Mouse (Mus musculus) cerebellum, adult 11-12 months (tissue): Measurements from ENCODE around the gene Fam47e.
"Not testable (repeated sequence)": the region's sequence is repeated elsewhere in the genome, so short reads cannot be mapped to it uniquely, and the experiment has no call there.

Experiments used
- DNase-seq: peaks from one replicate; pipeline ENCODE4 v3.0.0; 2022

Gene Fam47e

DNA sequence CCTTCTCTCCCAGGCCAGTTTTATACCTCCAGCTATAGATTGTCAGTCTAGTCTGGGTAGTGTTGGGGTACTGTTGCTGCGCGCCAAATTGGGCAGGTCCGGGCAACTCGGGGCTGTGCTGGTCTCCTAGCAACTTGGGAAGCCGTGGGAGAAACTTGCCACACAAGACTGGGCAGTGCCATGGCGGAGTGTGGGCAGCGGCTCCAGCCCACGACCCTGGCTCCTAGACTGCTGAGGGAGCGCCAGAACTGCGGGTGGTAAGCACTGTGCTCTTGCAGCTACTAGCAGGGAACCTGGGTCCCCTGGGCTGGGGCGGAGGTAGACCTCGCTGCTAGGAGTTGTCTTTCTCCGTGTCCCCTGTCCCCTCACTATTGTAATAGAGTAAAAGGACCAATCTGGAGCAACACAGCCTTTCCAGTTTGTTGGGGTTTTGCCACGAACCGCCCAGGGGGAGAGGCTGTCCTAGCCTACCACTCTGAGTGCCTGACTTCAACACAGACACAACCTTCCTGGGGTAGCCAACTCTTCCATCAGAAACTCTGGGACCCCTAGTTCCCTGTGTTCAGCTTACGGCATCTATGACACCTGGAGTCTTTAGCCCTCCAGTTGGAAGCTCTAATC, at the start of gene Fam47e:
Fam47e (plus strand) TSS at position 179 of the 621 bp plus-strand sequence.
- DNase-seq = no peak

DNA sequence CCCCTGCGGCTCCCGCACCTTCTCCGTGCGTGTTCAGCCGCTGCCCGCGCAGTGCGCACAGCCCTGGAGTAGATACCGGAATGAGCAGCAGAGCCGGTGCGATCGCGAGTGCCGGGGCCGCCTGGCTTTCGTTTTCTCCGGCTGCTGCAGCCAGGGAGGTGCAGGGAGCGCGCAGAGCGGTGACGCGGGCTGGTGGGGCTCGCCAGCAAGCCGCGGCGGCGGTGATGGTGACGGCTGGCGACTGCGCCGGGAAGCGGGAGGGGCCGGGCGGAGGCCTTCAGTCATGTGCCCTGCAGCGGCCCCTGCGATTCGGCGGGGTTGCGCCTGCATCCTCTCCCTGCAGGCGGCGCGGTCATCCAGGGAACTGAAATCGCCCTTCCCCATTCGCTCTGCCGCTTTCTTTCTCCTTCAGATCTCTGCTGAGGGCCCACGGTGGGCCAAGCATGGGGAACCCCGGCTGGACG, 49.4 kb upstream of the Fam47e start:
- peak; percentile 97 for DNase-seq

DNA sequence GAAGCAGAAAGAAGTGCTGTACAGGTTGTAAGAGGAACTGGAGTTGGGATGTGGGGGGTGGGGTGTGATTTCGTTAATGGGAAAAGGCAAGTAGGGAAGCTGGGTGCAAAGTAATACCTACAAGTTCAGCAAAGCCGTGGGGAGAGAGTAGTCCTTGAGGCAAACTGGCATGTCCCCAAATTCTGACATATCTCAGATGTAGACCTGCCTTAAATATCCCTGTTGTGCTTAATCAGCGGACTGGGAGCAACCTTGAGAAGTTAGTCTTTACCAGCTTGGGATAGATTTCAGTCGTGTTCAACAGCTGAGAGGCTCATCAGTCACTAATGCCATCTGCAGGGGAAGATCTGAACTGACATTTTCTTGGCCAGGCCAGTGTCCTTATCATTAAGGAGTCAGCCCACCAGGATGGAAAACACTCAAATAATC, 48.6 kb upstream of the Fam47e start:
- DNase-seq = peak; percentile 58

DNA sequence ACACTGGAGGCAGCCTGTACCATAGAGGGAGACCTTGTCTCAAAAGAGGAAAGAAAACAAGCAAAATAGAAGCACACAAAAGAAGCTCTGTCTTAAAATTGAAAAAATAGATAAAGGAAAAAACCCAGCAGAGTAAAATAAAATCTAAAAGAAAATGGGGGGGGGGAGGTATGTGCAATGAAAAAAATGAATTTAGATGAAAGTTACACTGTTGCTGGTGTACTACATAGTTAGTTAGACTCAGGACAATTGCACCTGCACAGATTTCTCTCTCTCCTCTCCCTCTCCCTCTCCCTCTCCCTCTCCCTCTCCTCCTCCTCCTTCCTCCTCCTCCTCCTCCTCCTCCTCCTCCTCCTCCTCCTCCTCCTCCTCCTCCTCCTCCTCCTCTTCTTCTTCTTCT, 48.1 kb upstream of the Fam47e start, which contains the start of gene Scarb2:
Scarb2 (minus strand) TSS at position 101 of the 400 bp plus-strand sequence.
- no peak for DNase-seq

DNA sequence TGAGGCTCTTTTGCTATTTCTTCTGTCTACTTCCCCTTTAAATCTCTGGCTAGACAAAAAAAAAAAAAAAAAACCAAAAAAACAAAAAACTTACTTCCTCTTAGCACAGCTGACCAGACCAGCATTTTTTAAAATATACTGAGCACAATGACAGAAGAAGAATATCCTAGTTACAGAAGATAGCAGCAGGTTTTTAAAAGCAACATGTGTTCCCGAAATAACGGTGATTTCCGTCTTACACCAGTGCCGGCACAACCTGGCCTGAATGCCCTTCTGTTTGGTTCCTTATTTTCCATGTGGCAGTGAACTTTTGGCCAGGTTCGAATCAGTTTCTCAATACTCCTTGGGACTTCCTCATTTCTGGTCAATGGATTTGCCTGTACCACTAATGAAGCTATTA, 46.0 kb upstream of the Fam47e start:
- DNase-seq = no peak

DNA sequence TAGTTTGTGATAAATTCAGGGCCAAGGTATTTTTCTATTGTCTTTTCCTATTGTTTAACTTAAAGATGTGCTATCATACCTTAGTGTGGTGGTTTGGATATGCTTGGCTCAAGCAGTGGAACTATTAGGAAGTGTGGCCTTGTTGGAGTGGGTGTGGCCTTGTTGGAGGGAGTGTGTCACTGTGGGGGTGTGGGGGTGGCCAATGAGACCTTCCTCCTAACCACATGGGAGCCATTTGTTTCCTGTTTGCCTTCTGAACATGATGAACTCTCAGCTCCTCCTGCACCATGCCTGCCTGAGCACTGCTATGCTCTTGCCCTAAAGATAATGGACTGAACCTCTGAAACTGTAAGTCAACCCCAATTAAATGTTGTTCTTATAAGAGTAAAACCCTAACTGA, 43.6 kb upstream of the Fam47e start:
- DNase-seq = no peak

DNA sequence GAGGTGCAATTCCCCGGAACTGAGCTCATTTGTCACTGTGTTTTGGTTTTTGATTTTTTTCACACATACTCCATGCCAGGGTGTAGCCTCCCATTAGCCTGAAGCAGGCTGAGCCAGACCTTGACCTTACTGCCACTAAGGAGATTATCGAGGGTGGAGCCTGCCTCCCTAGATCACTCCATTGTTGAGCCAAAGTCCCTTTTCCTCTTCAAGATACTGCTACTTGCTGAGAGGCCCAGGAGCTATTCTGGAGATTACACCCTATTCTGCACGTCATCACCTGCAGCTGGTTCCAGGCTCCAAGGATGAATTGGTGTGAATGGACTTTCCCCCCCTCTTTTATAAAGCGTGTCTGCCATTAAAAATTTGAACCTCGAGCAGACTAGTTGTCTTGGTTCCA, 42.8 kb upstream of the Fam47e start:
- DNase-seq = no peak

DNA sequence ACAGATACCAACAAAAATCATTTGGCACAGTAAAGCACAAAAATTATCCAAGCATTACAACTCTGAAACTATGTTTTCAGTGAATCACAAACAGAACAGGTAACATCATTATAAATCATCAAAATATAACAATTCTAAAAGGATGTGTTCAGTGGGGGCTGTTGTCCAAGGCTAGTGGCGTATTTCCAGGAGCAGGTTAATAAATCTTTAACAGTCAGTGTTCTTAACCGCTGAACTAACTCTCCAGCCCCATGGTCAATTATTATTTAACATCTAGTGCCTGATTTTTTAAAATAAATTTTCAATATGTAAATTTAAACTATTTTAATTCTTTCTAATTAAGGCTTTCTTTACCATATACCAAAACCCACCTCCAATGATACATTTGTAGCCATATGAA, 33.7 kb upstream of the Fam47e start:
- not testable (repeated sequence) for DNase-seq

DNA sequence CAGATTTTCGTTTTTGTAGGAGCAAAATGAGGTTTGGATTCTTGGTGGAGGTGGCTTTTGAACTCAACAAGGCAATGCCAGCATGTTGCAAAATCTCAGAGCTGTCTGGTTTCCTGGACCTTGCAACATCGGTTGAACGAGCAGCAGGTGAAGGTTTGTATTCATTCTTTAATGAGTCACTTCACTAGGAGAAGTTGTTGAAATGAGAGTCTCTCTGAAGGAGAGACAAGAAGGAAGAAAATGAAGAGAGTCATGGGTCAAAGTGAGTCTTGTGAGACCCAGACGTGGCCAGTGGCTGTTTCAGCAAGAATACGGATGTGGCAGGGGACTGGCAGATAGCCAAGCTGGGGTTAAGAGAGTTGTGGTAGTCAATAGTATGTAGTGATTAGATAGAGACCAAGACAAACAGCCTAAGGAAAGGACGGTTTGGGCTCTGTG, 30.0 kb upstream of the Fam47e start:
- DNase-seq = no peak

DNA sequence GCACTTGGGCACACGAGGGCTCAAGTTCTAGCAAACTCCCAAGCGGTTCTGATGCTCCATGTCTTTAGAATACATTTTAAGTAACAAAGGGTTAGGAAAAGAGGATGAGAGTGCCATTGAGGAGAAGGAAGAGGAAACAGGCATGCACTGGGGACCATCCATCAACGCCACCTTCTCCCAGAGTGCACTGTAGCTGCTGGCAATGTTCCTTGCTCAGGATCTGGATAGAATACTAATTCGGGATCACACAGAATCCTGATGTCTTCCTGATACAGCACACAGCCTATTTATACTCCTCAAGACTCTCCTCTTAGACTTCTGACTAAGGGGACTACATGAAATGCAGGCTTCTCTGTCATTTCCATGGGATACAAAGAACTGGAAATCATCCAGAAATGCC, 15.2 kb upstream of the Fam47e start:
- no peak for DNase-seq

DNA sequence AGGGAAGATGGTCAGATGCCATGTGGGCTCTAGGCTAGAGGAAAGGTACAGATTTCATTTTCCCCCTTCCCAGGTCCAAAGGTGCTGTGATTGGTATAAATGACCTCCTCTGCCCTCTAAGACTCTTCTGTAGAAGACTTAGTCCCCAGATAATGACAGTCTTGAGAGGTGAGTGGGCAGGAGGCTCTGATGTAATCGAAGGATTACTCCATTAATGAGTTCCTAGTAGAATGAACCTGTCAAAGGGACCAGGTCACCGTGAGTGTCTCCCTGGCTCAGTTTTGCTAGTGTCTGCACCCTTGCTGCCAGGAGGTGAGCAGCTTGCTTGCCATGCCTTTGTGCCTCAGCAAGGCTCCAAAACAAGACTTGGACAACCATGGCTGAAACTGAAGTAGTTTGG, 2.3 kb upstream of the Fam47e start:
- DNase-seq = no peak

DNA sequence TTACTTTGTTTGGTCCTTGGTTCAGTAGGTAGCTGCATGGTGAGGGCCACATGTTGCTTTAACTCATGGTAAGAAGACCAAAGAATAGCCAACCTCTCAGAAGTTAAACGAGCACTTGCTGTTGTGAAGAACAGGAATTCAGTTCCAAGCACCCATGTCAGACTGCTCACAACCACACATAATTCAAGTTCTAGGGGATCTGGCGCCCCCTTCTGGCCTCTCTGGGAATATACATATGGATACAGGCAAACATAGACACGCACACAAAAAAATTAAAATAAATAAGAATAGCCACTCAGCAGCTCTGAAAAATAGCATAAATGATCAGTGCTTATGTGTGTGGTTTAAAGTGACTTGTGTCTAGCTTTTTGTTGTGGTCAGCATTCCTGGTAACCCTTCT, 930 bp upstream of the Fam47e start:
- DNase-seq = no peak

DNA sequence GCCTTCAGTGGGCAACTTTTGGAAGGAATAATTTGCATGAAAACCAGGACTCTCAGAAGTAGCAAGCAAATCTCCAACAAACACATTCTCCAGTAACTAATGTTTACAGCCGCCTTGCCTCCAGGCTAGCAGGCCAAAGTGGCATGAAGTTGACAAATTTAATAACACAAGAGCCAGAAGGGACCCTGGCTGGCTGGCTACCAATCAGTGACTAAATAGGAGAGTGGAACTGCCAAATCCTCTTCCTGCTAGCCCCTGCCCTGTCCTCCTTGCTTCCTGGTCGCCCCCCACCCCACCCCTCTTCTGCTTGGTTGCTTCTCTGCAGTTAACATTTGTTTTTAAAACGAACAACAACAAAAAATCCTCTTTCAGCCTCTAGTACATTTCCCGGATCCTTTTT, 426 bp upstream of the Fam47e start:
- no peak for DNase-seq

DNA sequence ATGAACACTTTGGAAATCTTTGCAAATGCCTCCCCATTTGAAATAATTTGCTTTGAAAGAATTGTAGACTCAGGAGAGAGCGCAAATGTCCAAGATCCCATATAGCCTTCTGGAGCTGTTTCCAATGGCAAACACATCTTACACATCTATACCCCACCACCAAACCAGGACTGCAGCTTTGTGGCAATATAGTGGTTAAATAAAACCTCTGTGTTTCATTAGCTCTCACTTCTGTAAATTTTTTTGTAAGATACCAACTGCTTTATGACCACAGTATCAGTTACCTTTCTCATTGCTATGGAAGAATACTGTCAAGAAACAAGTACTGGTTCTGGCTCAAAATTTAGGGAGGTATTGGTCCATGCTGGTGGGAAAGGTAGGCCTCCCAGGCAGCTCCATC, 1.0 kb downstream of the Fam47e start:
- DNase-seq = no peak

DNA sequence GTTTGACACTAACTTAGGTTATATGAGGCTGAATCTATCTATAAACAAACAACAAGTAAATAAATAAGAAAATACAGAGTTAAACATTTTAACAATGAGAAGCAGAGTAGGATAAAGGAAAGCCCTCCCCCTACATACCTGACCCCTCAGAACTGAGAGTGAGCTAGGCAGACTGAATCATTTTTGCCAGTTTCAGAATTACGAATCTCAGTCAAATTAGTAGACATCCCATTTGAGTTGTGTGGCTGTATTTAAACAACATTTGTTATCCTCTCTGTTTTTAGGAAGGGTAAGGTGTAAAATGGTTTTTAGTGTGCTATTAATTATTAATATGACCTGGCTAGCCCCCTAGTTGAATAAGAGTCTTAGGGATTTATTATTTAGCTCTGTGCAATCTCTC, 2.6 kb downstream of the Fam47e start:
- DNase-seq = no peak

DNA sequence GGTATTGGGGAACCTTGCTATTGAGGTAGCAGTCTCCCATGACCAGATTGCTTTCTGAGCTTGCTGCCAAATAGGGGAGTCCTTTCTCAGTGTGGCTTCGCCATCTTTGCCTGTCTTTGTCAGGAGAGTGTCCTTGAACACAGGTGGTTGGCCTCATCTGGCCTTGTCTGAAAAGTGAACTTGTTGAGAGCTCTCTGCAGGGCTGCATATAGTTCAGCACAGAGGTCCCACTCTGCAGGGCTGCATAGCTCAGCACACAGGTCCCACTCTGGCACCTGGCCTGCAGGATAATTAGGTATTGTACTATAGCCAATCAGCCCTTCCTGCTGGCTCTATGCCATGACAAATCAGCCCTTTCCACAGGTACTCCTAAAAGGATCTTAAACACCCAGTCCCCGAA, 5.3 kb downstream of the Fam47e start:
- no peak for DNase-seq

DNA sequence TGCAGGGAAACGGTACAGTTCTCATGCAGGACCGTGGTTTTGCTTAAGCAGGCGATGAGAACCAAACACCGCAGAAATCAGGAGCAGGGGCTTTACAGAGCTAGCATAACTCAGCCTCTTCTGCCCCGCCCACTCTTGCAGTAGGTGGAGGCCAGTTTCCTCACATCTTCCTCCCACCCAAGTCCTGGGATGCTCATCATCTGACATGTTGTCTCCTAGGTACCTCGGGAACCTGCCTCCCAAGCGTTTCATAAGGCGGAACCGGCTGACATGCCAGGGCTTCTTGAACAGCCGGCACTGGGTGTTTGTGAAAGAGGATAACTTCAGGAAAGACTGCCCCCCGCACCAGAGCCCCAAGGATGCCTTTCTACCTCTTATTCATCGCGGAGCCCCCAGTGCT, 7.1 kb downstream of the Fam47e start:
- no peak for DNase-seq

DNA sequence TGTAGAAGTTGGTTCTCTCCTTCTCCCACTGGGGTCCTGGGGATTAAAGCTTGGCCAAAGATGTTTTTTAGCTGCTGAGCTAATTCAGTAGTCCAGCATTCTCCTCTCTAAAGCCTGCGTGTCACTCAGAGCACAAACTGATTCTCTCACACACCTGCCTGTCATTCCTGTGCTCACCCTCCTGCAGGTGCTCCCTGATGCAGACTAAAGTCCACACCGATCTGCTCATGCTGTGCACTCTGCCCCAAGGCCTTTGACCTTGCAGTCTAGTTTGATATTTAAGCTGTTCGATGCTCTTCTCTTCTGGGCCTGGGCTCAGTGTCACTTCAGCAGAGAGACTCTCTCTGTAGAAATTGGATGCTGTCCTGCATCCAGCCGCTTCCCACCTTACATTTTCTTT, 16.4 kb downstream of the Fam47e start:
- DNase-seq = no peak

DNA sequence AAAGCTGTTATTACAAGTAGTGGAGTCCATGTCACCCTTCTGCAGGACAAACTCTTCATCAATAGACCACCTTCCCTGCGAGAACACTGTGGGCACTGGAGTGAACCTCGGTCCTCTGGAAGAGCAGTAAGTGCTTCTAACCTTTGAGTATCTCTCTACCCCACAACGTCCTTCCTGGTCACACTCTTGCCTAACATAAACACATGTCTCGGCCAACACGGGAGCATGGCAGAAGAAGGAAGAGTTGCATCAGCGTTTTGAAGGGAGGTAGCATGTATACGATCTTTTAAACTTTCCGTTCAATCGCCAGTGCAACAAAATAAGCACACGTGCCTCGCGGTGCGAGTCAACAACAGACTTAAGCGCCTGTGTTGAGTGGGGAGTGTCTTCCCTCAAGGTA, 24.7 kb downstream of the Fam47e start:
- no peak for DNase-seq

DNA sequence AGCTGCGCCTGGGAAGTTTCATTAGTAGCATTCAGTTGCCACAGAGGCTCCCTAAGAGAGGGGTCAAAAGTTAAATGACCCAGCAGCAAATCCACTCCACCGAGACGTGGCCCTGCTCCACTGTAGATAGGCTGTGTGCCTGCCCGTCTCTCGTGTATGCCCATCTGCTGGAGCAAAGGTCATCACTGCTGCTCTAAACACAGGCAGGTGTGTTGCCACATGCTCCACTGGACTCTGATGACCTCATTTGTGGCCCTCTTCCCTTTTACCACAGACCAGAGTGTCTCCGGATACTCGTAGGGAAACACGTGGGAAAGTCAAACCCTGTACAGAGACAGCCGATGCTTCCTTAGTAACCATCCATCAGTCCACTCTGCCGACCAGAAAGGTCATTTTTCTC, 31.1 kb downstream of the Fam47e start:
- DNase-seq = no peak

DNA sequence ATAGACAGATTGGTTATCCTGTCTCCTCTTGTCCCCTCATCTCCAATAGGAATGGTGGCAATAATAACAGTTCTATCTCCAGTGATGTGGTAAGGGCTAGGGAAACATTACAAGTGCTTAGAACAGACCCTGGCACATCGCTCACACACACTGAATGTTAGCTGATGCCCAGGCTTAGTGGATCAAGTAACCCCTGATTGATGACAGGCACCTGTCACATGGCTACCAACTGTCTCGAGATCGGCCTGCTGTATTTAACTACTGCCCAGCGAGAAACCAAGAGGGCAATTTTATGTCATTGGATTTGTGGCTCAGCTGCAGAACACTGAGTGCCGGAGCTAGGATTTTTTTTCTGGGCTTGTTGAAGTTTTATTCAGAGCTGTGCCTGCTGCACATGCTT, 40.2 kb downstream of the Fam47e start:
- DNase-seq = no peak

DNA sequence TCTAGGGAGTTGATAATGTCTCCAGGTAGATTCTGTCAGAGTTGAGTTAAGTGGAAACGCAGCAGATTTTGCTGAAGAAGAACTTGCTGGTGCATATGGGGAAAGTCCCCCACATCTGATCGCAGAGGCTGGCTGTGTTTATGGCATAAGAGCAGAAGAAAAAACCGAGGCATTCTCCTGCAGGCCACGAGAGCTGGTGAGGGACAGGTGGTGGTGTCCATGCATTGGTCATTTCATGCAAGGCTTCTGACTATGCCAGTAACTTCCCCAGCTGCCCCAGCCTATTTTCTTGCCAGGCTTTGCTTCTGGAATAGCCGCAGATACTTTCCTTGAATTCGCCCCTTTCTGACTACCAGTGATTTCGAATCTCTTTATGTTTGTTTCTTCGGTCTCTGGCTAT, 42.0 kb downstream of the Fam47e start:
- no peak for DNase-seq

DNA sequence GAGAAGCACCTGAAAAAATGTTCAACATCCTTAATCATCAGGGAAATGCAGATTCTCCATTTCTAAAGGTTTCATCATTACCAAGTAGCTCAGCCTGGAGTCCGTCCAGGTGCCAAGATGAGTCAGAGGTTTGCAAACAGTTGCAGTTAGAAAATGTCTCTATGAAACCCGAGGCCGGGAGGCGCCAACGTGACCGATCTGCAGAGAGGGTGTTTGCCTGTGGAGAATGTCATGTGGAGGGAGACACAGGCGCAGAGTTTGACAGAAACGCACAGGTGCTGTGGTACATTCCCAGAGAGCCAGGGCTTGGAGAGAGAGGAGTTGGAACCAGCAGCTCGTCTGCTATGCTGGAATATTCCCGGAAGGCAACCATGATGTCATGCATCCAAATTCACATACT, 44.2 kb downstream of the Fam47e start:
- DNase-seq = no peak

DNA sequence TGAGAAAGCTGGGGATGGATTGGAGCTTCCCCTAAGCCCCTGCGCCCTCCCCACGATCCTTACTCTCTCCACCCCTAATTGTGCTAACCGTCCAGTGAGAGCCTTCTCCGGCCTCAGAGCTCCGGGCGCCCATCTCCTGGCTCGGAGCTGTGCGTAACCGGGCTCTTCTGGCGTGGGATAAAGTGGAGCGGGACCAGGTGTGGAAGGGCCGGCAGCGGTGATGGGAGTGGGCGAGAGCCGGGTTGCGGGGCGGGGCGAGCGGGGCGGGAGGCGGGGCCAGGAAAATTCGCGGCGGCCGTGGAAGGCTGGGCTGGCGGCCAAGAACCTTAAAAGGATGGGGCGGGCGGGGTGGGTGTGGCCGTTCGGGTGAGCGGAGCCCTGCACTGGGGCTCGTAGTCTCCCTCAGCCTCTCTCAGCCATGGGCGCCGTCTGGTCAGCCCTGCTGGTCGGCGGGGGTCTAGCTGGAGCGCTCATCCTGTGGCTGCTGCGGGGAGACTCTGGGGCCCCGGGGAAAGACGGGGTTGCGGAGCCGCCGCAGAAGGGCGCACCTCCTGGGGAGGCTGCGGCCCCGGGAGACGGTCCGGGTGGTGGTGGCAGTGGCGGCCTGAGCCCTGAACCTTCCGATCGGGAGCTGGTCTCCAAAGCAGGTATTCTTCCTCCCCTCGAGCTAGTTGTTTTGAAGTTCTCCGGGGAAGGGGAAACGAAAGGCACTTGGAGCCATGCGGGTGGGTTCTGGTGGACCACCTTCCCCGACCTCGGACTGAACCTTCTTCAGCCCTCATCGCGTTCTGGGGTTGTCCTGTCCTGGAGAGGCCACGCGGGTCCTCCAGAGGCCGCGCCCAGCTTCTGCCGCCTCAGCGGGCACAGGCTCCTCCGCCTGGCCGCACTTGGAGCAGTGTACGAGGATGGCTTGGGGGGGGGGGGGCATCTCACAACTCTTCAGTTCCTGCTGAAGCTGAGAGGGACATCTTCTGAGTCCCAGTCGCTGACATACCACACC, 48.1 kb downstream of the Fam47e start, which contains the start of gene Stbd1:
Stbd1 (plus strand) TSS at position 351 of the 1,000 bp plus-strand sequence.
- no peak for DNase-seq
